Mouse (Mus musculus): ENCODE results near the gene 6430571L13Rik.

- TF ChIP-seq CTCF (conservative IDR thresholded peaks at IDR 0.05; ENCODE audit: low read length) = no peak
- TF ChIP-seq NANOG (IDR thresholded peaks at IDR 0.05; ENCODE audit: borderline replicate concordance, low read length) = no peak
- no peak for TF ChIP-seq POU5F1 (IDR thresholded peaks at IDR 0.05; ENCODE audit: borderline replicate concordance, low read length)
Measured at GRCm38 (mm10) chr9:107324799-107325561, 15.4 kb upstream of the 6430571L13Rik start.

Data from E14TG2a.4 (cell line).